Mouse (Mus musculus) skeletal muscle tissue, adult 2 months (tissue): ENCODE results near the gene Rtl1.

ENCODE experiments used
- DNase-seq: peaks from one replicate; pipeline ENCODE4 v3.0.0-alpha.2; 2012; ENCODE audit warnings: low read depth, low spot score

The Rtl1 gene

GRCm38 (mm10) chr12:109600230-109600629, at the start of gene Rtl1:
TSS of gene Rtl1 (minus strand) at chr12:109600330.
- DNase-seq = no peak

GRCm38 (mm10) chr12:109640560-109641167, 40.5 kb upstream of the Rtl1 start:
- no peak for DNase-seq

- no peak for DNase-seq
Observed at GRCm38 (mm10) chr12:109632035-109632434, 31.9 kb upstream of the Rtl1 start.

GRCm38 (mm10) chr12:109628887-109629286, 28.8 kb upstream of the Rtl1 start:
- no peak for DNase-seq

- DNase-seq = no peak
Observed at GRCm38 (mm10) chr12:109626910-109627309, 26.8 kb upstream of the Rtl1 start.

GRCm38 (mm10) chr12:109620196-109620595, 20.1 kb upstream of the Rtl1 start:
- no peak for DNase-seq

GRCm38 (mm10) chr12:109617993-109618392, 17.9 kb upstream of the Rtl1 start:
- DNase-seq = no peak

- no peak for DNase-seq
Observed at GRCm38 (mm10) chr12:109617126-109617525, 17.0 kb upstream of the Rtl1 start.

- no peak for DNase-seq
Observed at GRCm38 (mm10) chr12:109615371-109615770, 15.2 kb upstream of the Rtl1 start.

- DNase-seq = no peak
Observed at GRCm38 (mm10) chr12:109614416-109614815, 14.3 kb upstream of the Rtl1 start.

GRCm38 (mm10) chr12:109612392-109613385, 12.6 kb upstream of the Rtl1 start:
- no peak for DNase-seq

GRCm38 (mm10) chr12:109608576-109609440, 8.7 kb upstream of the Rtl1 start:
- DNase-seq = no peak

- DNase-seq = no peak
Observed at GRCm38 (mm10) chr12:109607953-109608352, 7.8 kb upstream of the Rtl1 start.

GRCm38 (mm10) chr12:109607191-109607590, 7.1 kb upstream of the Rtl1 start:
- no peak for DNase-seq

GRCm38 (mm10) chr12:109604982-109605721, 5.0 kb upstream of the Rtl1 start:
- no peak for DNase-seq

- no peak for DNase-seq
Observed at GRCm38 (mm10) chr12:109598551-109599250, 1.4 kb downstream of the Rtl1 start.

- no peak for DNase-seq
Observed at GRCm38 (mm10) chr12:109596726-109597125, 3.4 kb downstream of the Rtl1 start.

GRCm38 (mm10) chr12:109596232-109596631, 3.9 kb downstream of the Rtl1 start:
- no peak for DNase-seq

- DNase-seq = peak; percentile 33
Observed at GRCm38 (mm10) chr12:109595753-109596152, 4.4 kb downstream of the Rtl1 start.

GRCm38 (mm10) chr12:109594961-109595360, 5.2 kb downstream of the Rtl1 start:
- DNase-seq = no peak
